Mouse (Mus musculus) hindbrain, embryonic 12.5 days (tissue): ENCODE results near the gene Gm11639. TPM values are rescaled to one million over a fixed set of nuclear protein-coding genes. Genes with fewer than 3 reads are reported as not detected.

Source experiments
- ATAC-seq: fragments of 200-750 bp; cut with Nextera tagmentation; 2 replicates; pipeline ENCODE4 v1.8.0; 2017; ENCODE audit warnings: moderate TSS enrichment; ENCODE audit not compliant: low FRiP score
- H3K27ac ChIP-seq: fragments of 300-500 bp; sonication (generic); 2 replicates; pipeline ENCODE4 v1.5.1; 2016; ENCODE audit warnings: mild to moderate bottlenecking
- H3K27me3 ChIP-seq: fragments of 300-500 bp; sonication (generic); 2 replicates; pipeline ENCODE4 v1.6.1; 2016; ENCODE audit warnings: mild to moderate bottlenecking
- H3K36me3 ChIP-seq: fragments of 300-500 bp; sonication (generic); 2 replicates; pipeline ENCODE4 v1.6.1; 2016; ENCODE audit warnings: mild to moderate bottlenecking
- H3K4me1 ChIP-seq: fragments of 300-500 bp; sonication (generic); 2 replicates; pipeline ENCODE4 v1.6.1; 2016
- H3K4me2 ChIP-seq: fragments of 300-500 bp; sonication (generic); replicated peaks from 2 replicates; pipeline ENCODE4 v1.6.1; 2016; ENCODE audit warnings: mild to moderate bottlenecking
- H3K4me3 ChIP-seq: fragments of 300-500 bp; sonication (generic); 2 replicates; pipeline ENCODE4 v1.5.1; 2016; ENCODE audit warnings: mild to moderate bottlenecking
- H3K9ac ChIP-seq: fragments of 300-500 bp; sonication (generic); 2 replicates; pipeline ENCODE4 v1.6.1; 2016; ENCODE audit warnings: mild to moderate bottlenecking, moderate library complexity
- H3K9me3 ChIP-seq: fragments of 300-500 bp; sonication (generic); replicated peaks from 2 replicates; pipeline ENCODE4 v1.6.1; 2016; ENCODE audit warnings: mild to moderate bottlenecking
- WGBS: fragments of 180-500 bp; shearing (Covaris S2); methylation state at CpG from one replicate; pipeline ENCODE4 v1.1.7; 2016; 5-methylcytosine and 5-hydroxymethylcytosine counted together
- polyA plus RNA-seq: library from polyadenylated mRNA; unstranded; fragments of >200 nt; fragmentation: Nextera tagmentation; extraction: Ambion mirVana; gene quantifications from 2 replicates; pipeline ENCODE4 v1.2.1, GENCODE M21; 2016

Gene Gm11639
- polyA plus RNA-seq, 1 experiment from 2014 or later: not detected

DNA sequence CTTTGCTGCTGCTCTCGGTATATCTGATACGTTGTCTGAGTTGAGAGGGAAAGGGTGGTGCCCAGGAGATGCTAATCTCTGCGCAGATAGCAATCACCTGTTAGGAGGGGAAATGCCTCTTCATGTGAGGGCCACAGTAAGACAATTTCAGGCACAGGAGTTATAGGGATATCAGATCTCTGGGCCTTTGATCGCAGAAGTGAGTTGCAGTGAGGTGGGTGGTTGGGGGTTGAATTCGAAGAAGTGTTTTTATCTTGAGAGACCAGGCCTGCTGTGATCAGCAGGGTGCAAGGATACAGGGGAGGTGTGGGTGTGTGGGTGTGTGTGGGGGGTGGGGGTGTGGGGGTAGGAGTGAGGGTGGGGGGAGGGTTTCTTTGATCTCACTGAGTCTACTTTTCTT, 24.4 kb upstream of the Gm11639 start:
- Histone ChIP-seq H3K27ac (no peak overlapping the region), H3K9ac (no peak overlapping the region), H3K4me3 (no peak overlapping the region), H3K4me1 (no peaks in the 10 kb centered on the region), H3K36me3 (no peaks in the 10 kb centered on the region), H3K27me3 (no peaks in the 10 kb centered on the region), H3K9me3 (no peaks in the 10 kb centered on the region), H3K4me2 (no peak overlapping the region)
- ATAC-seq: no peak
- 81% methylated on average over 5 of the region's 5 CpGs for WGBS

DNA sequence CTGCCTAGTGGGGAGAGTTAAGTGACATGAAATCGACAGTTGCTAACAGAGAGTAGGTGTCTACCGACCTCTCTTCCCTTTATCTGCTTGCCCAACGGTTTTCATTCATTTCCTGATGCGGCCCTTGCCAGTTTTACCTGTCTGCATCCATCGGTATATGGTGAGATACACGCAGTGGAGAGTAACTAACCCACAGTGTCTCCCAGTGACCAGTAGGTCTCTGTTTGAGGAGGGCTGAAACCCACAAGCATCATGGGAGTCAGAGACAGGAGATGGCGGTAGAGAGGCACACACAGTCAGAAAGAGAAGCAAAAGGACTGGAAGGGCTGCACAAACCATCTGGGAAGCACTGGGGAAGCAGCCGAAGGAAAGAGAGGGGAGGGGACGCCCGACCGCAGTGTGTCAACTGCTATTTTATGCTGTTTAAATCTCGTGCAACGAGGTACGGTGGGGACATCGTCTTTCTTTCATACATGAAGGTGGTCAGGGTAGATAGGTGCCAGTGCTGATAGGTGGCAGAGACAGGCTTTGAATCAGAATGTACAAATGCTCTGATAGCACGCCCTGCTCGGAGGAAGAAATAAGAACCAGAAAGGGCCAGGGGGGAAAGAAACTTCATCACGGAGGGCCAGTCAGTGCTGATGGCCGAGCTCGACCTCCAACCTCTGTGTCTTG, 23.8 kb upstream of the Gm11639 start:
- H3K4me1 ChIP-seq: no peaks in the 10 kb centered on the region
- no peak overlapping the region for H3K27ac ChIP-seq
- no peaks in the 10 kb centered on the region for H3K27me3 ChIP-seq
- H3K36me3 ChIP-seq: no peaks in the 10 kb centered on the region
- no peaks in the 10 kb centered on the region for H3K9me3 ChIP-seq
- no peak overlapping the region for H3K4me3 ChIP-seq
- H3K4me2 ChIP-seq: no peak overlapping the region
- no peak for ATAC-seq
- H3K9ac ChIP-seq: no peak overlapping the region
- WGBS: 81% methylated on average over 20 of the region's 20 CpGs

DNA sequence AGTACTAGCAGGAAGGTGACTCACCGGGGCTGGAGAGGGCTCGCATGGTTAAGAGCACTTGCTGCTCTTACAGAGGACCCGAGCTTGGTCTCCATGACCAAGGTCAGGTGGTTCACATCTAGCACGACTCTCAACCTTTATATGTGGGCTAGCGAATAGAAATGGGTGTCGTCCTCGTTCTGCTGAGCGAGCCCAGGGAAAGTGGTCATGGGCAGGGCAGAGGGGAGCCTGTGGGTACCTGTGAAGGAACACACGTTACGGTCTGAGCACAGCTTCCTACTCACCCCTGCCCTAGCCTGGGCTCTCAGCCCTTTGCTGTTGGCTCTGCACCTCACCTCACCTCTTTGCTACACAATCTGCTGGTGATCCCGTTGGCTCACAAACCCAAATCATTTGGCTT, 22.9 kb upstream of the Gm11639 start:
- Histone ChIP-seq H3K27me3 (no peaks in the 10 kb centered on the region), H3K27ac (no peak overlapping the region), H3K4me2 (no peak overlapping the region), H3K36me3 (no peaks in the 10 kb centered on the region), H3K4me3 (no peak overlapping the region), H3K9me3 (no peaks in the 10 kb centered on the region), H3K9ac (no peak overlapping the region), H3K4me1 (no peaks in the 10 kb centered on the region)
- 94% methylated on average over 11 of the region's 11 CpGs for WGBS
- ATAC-seq: no peak

GRCm38 (mm10) chr11:104663241-104663877, 22.1 kb upstream of the Gm11639 start:
- H3K9me3 ChIP-seq: no peaks in the 10 kb centered on the region
- H3K4me3 ChIP-seq: no peak overlapping the region
- H3K9ac ChIP-seq: no peak overlapping the region
- H3K4me1 ChIP-seq: no peaks in the 10 kb centered on the region
- H3K27ac ChIP-seq: no peak overlapping the region
- no peak for ATAC-seq
- H3K36me3 ChIP-seq: no peaks in the 10 kb centered on the region
- no peaks in the 10 kb centered on the region for H3K27me3 ChIP-seq
- no peak overlapping the region for H3K4me2 ChIP-seq
- WGBS: 79% methylated on average over 6 of the region's 6 CpGs

- Histone ChIP-seq H3K27ac (no peak overlapping the region), H3K4me2 (no peak overlapping the region)
- WGBS: 89% methylated on average over 3 of the region's 3 CpGs
Measured at GRCm38 (mm10) chr11:104663878-104664261, 21.6 kb upstream of the Gm11639 start.

GRCm38 (mm10) chr11:104664441-104664840, 21.1 kb upstream of the Gm11639 start:
- ATAC-seq: no peak
- H3K9ac ChIP-seq: no peak overlapping the region
- no peak overlapping the region for H3K4me2 ChIP-seq
- H3K27me3 ChIP-seq: no peaks in the 10 kb centered on the region
- no peaks in the 10 kb centered on the region for H3K36me3 ChIP-seq
- H3K4me1 ChIP-seq: no peaks in the 10 kb centered on the region
- H3K9me3 ChIP-seq: no peaks in the 10 kb centered on the region
- H3K27ac ChIP-seq: no peak overlapping the region
- H3K4me3 ChIP-seq: no peak overlapping the region

More at GRCm38 (mm10) chr11:104663878-104664261, 21.6 kb upstream of the Gm11639 start:
- no peak for ATAC-seq
- Histone ChIP-seq H3K36me3 (no peaks in the 10 kb centered on the region), H3K9me3 (no peaks in the 10 kb centered on the region), H3K4me1 (no peaks in the 10 kb centered on the region), H3K27me3 (no peaks in the 10 kb centered on the region), H3K4me3 (no peak overlapping the region), H3K9ac (no peak overlapping the region)

- Histone ChIP-seq H3K27me3 (no peaks in the 10 kb centered on the region), H3K4me3 (no peak overlapping the region), H3K4me1 (no peaks in the 10 kb centered on the region), H3K9me3 (no peaks in the 10 kb centered on the region), H3K27ac (no peak overlapping the region), H3K9ac (no peak overlapping the region), H3K4me2 (no peak overlapping the region), H3K36me3 (no peaks in the 10 kb centered on the region)
- WGBS: 63% methylated on average over 5 of the region's 5 CpGs
- no peak for ATAC-seq
Measured at GRCm38 (mm10) chr11:104667399-104667798, 18.1 kb upstream of the Gm11639 start.

DNA sequence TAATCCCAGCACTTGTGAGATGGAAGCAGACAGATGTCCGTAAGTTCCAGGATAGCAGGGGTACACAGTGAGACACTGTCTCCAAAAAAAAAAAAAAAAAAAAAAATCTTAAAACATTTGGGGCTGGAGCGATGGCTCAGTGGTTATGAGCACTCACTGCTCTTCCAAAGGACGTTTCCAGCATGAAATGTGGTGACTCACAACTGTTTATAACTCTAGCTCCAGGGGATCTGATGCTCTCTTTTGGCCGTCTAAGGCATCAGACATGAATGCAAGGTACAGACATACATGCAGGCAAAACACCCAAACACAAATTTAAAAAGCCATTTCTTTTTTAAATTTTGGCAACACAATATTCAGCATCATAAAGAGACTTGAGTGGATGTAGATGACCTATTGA, 12.1 kb upstream of the Gm11639 start:
- Histone ChIP-seq H3K27ac (no peak overlapping the region), H3K4me2 (no peak overlapping the region), H3K9me3 (no peaks in the 10 kb centered on the region), H3K4me3 (no peak overlapping the region), H3K27me3 (no peaks in the 10 kb centered on the region), H3K4me1 (no peaks in the 10 kb centered on the region), H3K36me3 (no peaks in the 10 kb centered on the region), H3K9ac (no peak overlapping the region)
- 77% methylated on average over 4 of the region's 4 CpGs for WGBS
- no peak for ATAC-seq

DNA sequence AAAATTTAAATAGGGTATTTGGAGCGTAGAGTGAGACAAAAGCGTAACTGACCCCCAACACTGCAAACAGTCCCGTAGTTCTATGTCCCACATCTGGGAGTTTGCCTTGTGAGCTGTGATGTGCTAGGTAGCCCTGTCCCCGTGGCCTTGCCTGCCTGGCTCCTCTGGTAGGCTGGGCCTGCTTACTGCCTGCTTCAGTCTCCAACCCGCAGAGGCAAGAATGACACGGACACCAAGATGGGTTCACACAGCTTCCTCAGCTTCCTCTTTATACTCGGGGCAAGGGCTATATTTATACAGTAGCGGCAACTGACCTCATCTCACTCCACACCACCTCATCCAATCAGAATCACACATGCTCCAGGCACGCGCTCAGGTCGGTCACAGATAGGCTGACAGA, 10.7 kb upstream of the Gm11639 start:
- no peak overlapping the region for H3K4me2 ChIP-seq
- H3K27me3 ChIP-seq: no peaks in the 10 kb centered on the region
- ATAC-seq: no peak
- no peak overlapping the region for H3K4me3 ChIP-seq
- H3K9me3 ChIP-seq: no peaks in the 10 kb centered on the region
- H3K27ac ChIP-seq: no peak overlapping the region
- H3K9ac ChIP-seq: no peak overlapping the region
- H3K36me3 ChIP-seq: no peaks in the 10 kb centered on the region
- H3K4me1 ChIP-seq: no peaks in the 10 kb centered on the region
- WGBS: 96% methylated on average over 11 of the region's 11 CpGs

DNA sequence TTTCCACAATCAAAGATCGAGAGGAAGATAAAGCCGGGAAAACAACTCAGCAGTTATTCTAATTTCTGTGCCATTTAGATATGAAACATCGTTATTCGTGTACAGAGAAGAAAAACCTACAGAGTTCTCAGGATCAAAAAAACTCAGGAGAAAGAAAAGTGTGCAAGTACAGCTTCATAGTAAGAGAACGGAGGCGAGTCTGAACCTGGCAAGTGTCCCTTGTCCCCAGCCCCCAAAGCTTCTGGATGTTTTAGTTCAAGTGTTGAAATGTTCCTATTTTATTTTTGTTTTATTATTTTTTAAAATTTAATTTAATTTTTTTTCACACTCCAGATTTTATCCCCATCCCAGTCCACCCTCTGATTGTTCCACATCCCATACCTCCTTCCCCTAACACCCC, 7.7 kb downstream of the Gm11639 start:
- Histone ChIP-seq H3K27ac (no peak overlapping the region), H3K27me3 (no peaks in the 10 kb centered on the region), H3K9me3 (no peaks in the 10 kb centered on the region), H3K9ac (no peak overlapping the region), H3K4me1 (no peaks in the 10 kb centered on the region), H3K4me3 (no peak overlapping the region), H3K4me2 (no peak overlapping the region), H3K36me3 (no peaks in the 10 kb centered on the region)
- no peak for ATAC-seq
- 95% methylated on average over 6 of the region's 6 CpGs for WGBS

DNA sequence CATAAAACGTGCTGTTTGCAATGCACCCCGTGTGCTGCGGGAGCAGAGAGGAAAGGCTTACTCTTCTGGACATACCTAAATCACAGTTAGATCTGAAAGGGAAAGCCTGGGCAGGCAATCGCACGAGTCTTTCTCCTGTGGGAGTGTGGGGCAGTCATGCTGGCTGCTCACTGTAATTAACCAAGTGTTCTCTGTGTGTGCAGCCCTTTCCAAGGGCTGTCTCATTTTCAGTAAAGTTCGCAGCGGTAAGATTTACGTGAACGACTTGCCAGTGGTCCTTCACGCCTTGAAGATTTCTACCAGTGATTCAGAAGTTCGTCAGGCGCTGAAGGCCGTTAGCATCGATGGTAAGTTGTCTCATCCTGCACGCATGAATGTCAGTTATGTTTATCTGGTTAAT, 18.6 kb downstream of the Gm11639 start:
- H3K9ac ChIP-seq: no peak overlapping the region
- no peak overlapping the region; the same call in 1 of the 2 replicates for H3K27ac ChIP-seq
- no peak overlapping the region for H3K4me3 ChIP-seq
- H3K4me2 ChIP-seq: no peak overlapping the region
- H3K9me3 ChIP-seq: no peaks in the 10 kb centered on the region
- H3K36me3 ChIP-seq: no peaks in the 10 kb centered on the region
- H3K27me3 ChIP-seq: no peaks in the 10 kb centered on the region
- no peak for ATAC-seq
- H3K4me1 ChIP-seq: no peaks in the 10 kb centered on the region
- WGBS: 73% methylated on average over 15 of the region's 15 CpGs

DNA sequence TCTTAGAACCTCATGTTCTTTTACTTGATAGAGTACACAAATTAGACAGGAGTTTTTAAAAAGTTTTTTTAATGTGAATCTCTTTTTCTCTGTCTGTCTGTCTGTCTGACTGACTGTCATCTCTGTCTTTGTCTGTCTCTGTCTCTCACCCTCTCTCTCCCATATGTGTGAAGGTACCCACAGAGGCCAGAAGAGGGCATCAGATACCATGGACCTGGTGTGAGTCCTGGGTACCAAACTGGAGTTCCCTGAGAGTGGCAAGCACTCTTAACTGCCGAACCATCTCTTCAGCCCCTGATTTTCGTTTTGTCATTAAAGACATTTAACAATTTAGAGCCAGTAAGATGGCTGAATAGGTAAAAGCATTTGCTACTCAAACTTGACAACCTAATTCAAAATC, 21.6 kb downstream of the Gm11639 start:
- Histone ChIP-seq H3K4me3 (no peak overlapping the region), H3K9ac (no peak overlapping the region), H3K36me3 (no peaks in the 10 kb centered on the region), H3K9me3 (no peaks in the 10 kb centered on the region), H3K27ac (no peak overlapping the region), H3K27me3 (no peaks in the 10 kb centered on the region), H3K4me2 (no peak overlapping the region), H3K4me1 (no peaks in the 10 kb centered on the region)
- WGBS: 73% methylated on average over 2 of the region's 2 CpGs
- ATAC-seq: no peak

DNA sequence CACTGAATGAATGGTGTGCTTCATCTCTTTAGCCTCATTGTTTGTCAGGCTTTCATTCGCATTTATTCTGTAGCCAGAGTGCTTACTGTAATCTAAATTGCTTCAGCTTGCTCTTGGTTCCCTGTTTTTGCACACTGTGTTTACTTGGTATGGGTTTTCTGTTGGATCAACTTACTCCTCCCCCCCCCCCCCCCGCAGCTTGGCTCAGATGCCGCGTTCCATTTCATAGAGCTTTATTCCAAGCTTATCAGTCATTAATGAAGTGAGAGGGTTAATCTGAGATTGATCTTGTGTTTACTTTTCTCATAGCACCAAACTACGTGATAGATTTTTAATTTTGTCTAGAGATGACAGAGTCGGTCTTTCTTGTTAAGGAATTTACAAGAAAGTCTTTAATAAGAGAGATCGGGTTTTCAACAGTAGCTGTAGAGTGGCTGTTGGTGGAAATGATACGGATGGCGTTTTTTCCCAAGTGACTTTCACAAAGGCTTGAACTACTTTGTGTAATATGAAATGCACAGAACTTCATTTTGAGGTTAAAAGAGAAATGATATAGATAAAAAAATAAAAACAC, 59.6 kb downstream of the Gm11639 start:
- Histone ChIP-seq H3K36me3 (no peaks in the 10 kb centered on the region), H3K9ac (no peak overlapping the region), H3K27ac (no peak overlapping the region), H3K9me3 (no peaks in the 10 kb centered on the region), H3K4me1 (no peaks in the 10 kb centered on the region), H3K4me2 (no peak overlapping the region), H3K27me3 (no peaks in the 10 kb centered on the region), H3K4me3 (no peak overlapping the region)
- no peak for ATAC-seq
- 90% methylated on average over 9 of the region's 9 CpGs for WGBS
